Mouse (Mus musculus) adrenal gland, adult 8-10 months (tissue): ENCODE results near the gene Gpatch1. TPM values are rescaled to one million over a fixed set of nuclear protein-coding genes. Genes with fewer than 3 reads are reported as not detected.
A peak's percentile ranks its signal among the peaks of the same experiment; 100 is the strongest.

Source experiments
- DNase-seq: peaks from one replicate; pipeline ENCODE4 v3.0.0; 2022
- total RNA-seq, 4 experiments: library from RNA; stranded (reverse); gene quantifications; 2 replicates each; pipeline ENCODE4 v1.2.4; 2022

The Gpatch1 gene
- total RNA-seq, 4 experiments from 2014 or later, result 17.8 to 22.9 (median 18.9) TPM

- peak; percentile 96 for DNase-seq
Observed at GRCm38 (mm10) chr7:35234361-35235245, 83.6 kb downstream of the Gpatch1 start.

GRCm38 (mm10) chr7:35233861-35234260 is 84.4 kb downstream of the Gpatch1 start:
- DNase-seq, result no peak

GRCm38 (mm10) chr7:35232796-35233455 is 85.3 kb downstream of the Gpatch1 start:
- no peak for DNase-seq

GRCm38 (mm10) chr7:35230333-35230732 is 87.9 kb downstream of the Gpatch1 start:
- no peak for DNase-seq

Other genes starting within 250 kb of the Gpatch1 start
- 100 to 1,000 TPM in 2 of 4 experiments, 10 to 100 TPM in 2; 45.2 to 106 (median 92.9) TPM for gene Cebpa, start 199.1 kb downstream of the Gpatch1 start, total RNA-seq
- 10 to 100 TPM; 12.2 to 29.7 (median 14.9) TPM for gene Slc7a10, start 132.1 kb downstream of the Gpatch1 start, total RNA-seq
- 10 to 100 TPM; 21.8 to 24.6 (median 24.3) TPM for gene Lrp3, start 102.9 kb downstream of the Gpatch1 start, total RNA-seq
- 1 to 10 TPM; 1.9 to 3.3 (median 2.9) TPM for gene Rhpn2, start 15.7 kb upstream of the Gpatch1 start, total RNA-seq
- 1 to 10 TPM; 6.7 to 9.5 (median 7.8) TPM for gene Faap24, start 78.4 kb upstream of the Gpatch1 start, total RNA-seq
- 10 to 100 TPM; 18.7 to 30.1 (median 22.7) TPM for gene Cep89, start 78.6 kb upstream of the Gpatch1 start, total RNA-seq
- gene Slc7a9, start 130.4 kb upstream of the Gpatch1 start, total RNA-seq, result not detected
- gene Tdrd12, start 219.3 kb upstream of the Gpatch1 start, total RNA-seq, result under 1 TPM in 2 of 4 experiments, not detected in 2; 0.16 to 0.63 TPM
- 10 to 100 TPM; 44.2 to 54.7 (median 49.3) TPM for gene Nudt19, start 237.9 kb upstream of the Gpatch1 start, total RNA-seq